Mouse (Mus musculus): ENCODE data around the gene Gabpb2.
A peak's percentile ranks its signal among the peaks of the same experiment; 100 is the strongest.

DNA sequence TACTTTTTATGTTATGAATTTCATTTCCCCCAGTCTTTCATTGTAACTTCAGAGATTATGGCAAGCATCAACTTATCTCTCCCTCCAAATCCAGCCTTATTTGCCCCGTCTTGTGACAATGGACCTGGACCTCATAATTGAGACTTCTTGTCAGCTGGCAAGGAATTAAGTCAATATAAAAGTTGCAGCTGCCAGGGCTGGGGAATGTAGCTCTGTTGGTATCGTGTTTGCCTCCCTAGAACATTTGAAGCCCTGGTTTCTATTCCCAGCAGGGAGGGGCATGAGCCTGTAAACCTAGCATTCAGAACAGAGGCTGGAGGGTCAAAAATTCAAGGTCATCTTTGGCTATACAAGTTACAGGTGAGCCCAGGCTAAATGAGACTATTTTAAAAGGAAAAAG is 21.9 kb downstream of the Gabpb2 start:
- TF ChIP-seq CEBPB (IDR thresholded peaks at IDR 0.05; ENCODE audit: insufficient read depth, poor library complexity, severe bottlenecking): no peak
- TF ChIP-seq MYOD1 (IDR thresholded peaks at IDR 0.05; ENCODE audit: control insufficient read depth in 1 of 3, insufficient read length in 2 of 3, low read depth in 2 of 3): peak; percentile 33 to 53 (median 47)
- no peak for TF ChIP-seq POLR2A (IDR thresholded peaks at IDR 0.05; ENCODE audit: insufficient read length, low read depth)
- peak; percentile 60 for TF ChIP-seq TCF12 (IDR thresholded peaks at IDR 0.05; ENCODE audit: insufficient read depth, poor library complexity, severe bottlenecking)
- TF ChIP-seq E2F4 (IDR thresholded peaks at IDR 0.05; ENCODE audit: insufficient read depth): no peak
- no peak for TF ChIP-seq MAX (IDR thresholded peaks at IDR 0.05; ENCODE audit: low read depth)

Data from myocyte (in vitro differentiated cells).